Mouse (Mus musculus) Muller cell, postnatal 12 days (primary cell): Measurements from ENCODE around the gene Uvrag.

Experiments used
- DNase-seq: peaks from one replicate; pipeline ENCODE4 v3.0.0-alpha.2; 2015; ENCODE audit errors: inconsistent ontology term

Gene Uvrag

GRCm38 (mm10) chr7:99139841-99140491 is 975 bp downstream of the Uvrag start:
- DNase-seq: peak; percentile 71

GRCm38 (mm10) chr7:99137541-99137940 is 3.4 kb downstream of the Uvrag start:
- no peak for DNase-seq

GRCm38 (mm10) chr7:99136789-99137188 is 4.2 kb downstream of the Uvrag start:
- no peak for DNase-seq

- DNase-seq: no peak
Observed at GRCm38 (mm10) chr7:99133811-99134402, 7.0 kb downstream of the Uvrag start.

- no peak for DNase-seq
Observed at GRCm38 (mm10) chr7:99132597-99132996, 8.3 kb downstream of the Uvrag start.

- DNase-seq: peak; percentile 44
Observed at GRCm38 (mm10) chr7:99131819-99132353, 9.1 kb downstream of the Uvrag start.

GRCm38 (mm10) chr7:99128965-99129364 is 12.0 kb downstream of the Uvrag start:
- DNase-seq: no peak

GRCm38 (mm10) chr7:99128020-99128950 is 12.7 kb downstream of the Uvrag start:
- no peak for DNase-seq

- no peak for DNase-seq
Observed at GRCm38 (mm10) chr7:99126057-99126456, 14.9 kb downstream of the Uvrag start.

GRCm38 (mm10) chr7:99122651-99123050 is 18.3 kb downstream of the Uvrag start:
- no peak for DNase-seq

GRCm38 (mm10) chr7:99120865-99121521 is 19.9 kb downstream of the Uvrag start:
- no peak for DNase-seq

- no peak for DNase-seq
Observed at GRCm38 (mm10) chr7:99120082-99120481, 20.9 kb downstream of the Uvrag start.

GRCm38 (mm10) chr7:99116781-99117180 is 24.2 kb downstream of the Uvrag start:
- DNase-seq: no peak

GRCm38 (mm10) chr7:99114006-99114726 is 26.8 kb downstream of the Uvrag start:
- DNase-seq: no peak

- DNase-seq: peak; percentile 29
Observed at GRCm38 (mm10) chr7:99107566-99107965, 33.4 kb downstream of the Uvrag start.

- DNase-seq: peak; percentile 18
Observed at GRCm38 (mm10) chr7:99106714-99107270, 34.1 kb downstream of the Uvrag start.

- DNase-seq: no peak
Observed at GRCm38 (mm10) chr7:99101767-99102593, 39.0 kb downstream of the Uvrag start.

- DNase-seq: peak; percentile 61
Observed at GRCm38 (mm10) chr7:99101076-99101475, 39.9 kb downstream of the Uvrag start.

- no peak for DNase-seq
Observed at GRCm38 (mm10) chr7:99100573-99100972, 40.4 kb downstream of the Uvrag start.

- DNase-seq: no peak
Observed at GRCm38 (mm10) chr7:99100087-99100486, 40.9 kb downstream of the Uvrag start.
